Mouse (Mus musculus): ENCODE data around the gene Nmnat1.
A peak's percentile ranks its signal among the peaks of the same experiment; 100 is the strongest.
"Not testable (repeated sequence)": the region's sequence is repeated elsewhere in the genome, so short reads cannot be mapped to it uniquely, and the experiment has no call there.

The Nmnat1 gene

DNA sequence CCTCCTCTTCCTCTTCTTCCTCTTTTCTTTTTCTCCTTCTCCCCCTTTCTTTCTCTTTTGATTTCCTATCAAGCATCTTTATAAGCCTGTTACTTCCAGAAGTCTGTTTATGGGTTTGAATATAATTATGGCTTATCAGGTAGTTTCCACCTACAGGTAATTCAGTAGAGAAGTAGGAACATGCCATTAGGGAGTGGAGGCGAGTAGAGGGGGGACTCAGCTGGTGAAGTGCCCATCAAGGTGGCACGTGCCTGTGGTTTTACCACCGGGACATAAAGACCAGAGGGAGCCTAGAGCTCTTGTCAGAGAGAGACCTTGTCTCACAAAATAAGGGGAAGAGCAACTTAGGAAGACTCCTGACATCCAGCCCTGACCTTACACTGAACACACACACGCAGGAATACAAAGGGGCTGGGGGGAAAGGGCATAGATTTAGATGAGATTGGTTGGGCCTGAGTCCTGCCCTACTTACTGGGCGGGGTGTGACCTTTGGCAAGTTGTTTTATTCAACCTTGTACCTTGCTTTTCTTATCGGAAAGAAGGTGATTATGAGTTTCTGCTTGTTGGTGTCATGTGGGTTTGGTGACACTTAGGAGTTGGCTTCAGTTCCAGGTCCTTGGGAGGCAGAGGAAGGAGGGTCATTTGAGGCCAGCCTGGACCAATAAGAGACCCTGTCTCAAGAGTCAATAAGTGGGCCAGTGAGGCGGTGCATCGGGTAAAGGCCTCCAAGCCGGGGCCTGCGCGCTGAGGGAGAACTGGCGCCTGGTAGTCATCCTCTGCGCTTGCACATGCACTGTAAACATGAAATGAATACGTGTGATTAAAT lies 4.6 kb upstream of the Nmnat1 start:
- no peak for DNase-seq (ENCODE audit: low spot score)

DNA sequence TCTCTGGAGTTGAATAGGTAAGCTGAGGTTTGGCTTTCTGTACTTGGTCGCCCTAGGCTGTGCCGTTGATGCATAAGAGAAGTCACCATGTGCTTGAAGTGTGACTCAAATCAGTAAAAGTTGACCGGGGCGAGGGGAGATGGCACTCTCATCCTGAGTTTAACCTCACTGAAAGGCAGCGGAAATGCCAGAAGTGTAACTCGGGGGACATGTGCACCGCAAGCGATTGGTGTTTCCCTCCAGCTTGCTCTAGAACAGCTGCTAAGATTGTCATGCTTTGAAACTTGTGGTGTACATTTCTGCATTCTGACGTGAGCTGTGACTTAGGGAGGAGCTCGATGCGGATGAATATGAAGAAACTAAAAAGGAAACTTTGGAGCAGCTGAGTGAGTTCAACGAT lies 2.7 kb upstream of the Nmnat1 start:
- DNase-seq (ENCODE audit: low spot score) = no peak

DNA sequence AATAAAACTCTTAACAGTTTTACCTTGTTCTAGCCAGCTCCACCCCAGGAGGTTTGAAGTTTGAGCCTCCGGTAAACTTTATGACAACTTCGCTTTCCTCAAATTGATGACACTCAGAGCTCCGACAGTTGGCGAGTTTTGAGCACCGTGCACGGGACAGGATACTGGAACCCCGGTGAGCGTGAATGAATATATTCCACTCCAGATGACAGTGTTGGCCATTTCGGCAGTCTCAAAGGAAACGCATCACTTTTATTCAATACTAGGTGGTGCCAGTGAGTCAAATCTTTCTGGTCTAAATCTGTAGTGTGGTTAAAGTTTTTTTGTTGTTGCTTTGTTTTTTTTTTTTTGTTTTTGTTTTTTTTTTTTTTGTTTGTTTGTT lies 814 bp upstream of the Nmnat1 start:
- peak; percentile 52 for DNase-seq (ENCODE audit: low spot score)

DNA sequence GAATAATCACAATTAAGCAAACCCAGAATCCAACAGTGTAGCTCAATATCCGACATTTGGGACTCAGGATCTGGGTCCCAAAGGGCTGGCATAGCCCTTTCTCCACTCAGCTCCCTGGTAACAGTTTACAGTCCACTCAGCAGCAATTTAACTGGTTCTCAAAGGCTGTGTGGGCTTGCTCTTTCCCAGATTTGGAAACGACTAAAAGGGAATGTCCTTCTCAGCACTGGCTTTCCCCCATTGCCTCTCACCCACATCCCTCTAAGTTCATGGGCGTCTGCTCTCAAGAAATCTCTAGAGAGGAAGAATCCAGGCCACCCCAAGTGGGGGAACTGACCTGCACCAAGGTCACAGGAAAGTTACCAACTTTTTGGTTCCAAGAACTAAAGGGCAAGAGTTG lies 436 bp downstream of the Nmnat1 start:
- peak; percentile 15 for DNase-seq (ENCODE audit: low spot score)

DNA sequence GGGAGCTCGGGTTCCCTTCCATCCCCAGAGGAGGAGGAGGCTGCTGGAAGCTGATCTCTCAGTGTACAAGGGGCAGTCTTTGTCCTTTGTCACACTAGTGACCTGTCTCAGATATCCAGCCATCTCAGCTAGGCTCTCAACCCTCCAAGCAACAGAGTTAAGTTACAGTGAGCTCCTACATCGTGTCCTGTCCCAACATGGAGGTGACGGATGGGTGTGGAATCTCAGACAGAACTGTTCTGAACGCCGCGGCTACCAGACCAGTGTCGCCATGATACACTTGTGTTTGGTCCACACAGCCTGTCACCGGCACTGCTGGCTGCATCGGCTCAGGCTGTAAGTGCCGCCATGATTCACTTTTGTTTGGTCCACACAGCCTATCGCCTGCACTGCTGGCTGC lies 7.9 kb downstream of the Nmnat1 start, which contains the start of gene Tmem274:
Gene Tmem274, plus strand, starts transcription at position 301 of the 400 bp plus-strand sequence.
- DNase-seq (ENCODE audit: low spot score) = no peak

DNA sequence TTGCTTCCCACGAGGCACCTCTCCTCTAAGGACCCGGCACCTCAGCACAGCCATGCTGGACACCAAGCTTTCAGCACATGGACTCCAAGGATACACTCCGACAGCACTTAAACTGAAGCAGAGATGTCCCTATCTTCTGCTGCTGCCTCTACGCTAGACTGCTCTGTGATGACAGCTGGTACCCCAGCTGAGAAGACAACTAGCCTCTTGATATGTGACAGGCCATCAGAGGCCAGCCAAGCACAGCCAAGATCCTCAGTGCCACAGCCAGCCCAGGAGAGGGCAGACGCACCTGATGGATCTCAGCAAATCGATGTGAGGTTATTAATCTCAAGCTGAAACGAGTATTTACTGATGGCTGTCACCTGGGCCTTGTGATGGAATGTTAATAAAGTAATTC lies 9.9 kb downstream of the Nmnat1 start:
- no peak for DNase-seq (ENCODE audit: low spot score)

DNA sequence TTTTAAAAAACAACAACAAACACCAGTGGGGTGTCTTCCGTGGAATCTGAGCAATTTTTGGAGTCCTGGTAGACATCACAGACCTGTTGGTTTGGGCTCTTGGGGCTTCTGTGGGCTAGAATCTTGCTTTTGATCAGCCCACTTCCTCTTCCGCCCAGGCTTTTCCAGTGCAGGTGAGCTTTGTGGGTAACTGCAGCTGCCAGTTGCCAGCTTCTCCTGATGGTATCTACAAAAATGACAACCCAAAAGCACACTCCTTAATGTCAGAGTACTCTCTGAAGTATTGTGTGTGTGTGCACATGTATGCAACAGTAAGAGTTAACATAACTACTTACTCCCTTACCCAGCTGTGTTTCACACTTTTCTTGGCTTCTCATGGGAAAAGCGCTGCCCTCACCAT lies 15.4 kb downstream of the Nmnat1 start:
- DNase-seq (ENCODE audit: low spot score) = no peak

DNA sequence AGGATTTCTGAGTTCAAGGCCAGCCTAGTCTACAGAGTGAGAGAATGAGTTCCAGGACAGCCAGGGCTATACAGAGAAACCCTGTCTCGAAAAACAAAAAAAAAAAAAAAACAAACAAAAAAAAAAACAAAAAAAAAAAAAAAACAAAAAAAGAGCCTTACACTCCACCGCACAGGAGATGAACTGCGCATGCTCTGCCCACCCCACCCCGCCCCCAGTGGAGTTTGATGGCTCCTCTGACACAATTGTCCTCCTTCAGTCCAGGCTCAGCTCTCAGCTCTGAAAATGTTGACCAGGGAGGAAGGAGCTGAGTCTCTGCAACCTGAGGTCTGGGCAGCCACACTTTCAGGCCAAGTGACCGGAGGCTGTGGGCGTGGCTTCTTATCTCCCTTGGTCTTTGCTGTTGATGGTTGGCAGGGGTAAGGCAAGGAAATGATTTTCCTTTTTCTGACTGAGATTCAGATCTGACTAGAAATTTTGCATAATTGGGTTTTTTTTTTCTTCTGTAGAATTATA lies 21.5 kb downstream of the Nmnat1 start:
- DNase-seq (ENCODE audit: low spot score) = no peak

DNA sequence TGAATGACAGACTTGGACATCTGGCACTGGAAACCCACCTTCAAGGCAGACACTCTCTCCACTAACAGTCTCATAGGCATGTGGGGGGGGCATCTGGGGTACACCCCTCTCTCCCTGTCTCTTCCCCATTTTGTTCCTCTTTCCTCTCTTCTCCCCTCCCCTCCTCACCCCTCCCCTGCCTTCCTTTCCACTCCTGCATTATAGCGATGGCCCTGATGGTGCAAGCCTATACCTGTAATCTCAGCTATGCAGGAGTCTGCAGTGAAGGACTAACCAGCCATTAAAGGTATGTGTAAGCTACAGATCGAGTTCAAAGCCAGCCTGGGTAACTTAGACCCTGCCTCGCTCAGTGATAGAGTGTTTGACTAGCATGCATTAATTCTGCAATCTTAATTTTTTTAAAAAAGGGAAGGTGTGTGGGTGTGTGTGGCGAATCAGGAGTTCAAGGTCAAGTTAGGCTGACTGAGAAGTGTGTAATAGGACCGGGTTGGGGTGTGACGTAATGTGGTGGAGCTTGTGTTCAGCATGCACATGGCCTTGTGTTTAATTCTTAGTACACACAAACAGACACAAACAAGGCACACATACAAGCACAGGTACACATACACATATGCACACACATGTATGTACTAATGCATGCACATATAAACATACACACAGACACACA lies 22.6 kb downstream of the Nmnat1 start:
- DNase-seq (ENCODE audit: low spot score) = no peak

DNA sequence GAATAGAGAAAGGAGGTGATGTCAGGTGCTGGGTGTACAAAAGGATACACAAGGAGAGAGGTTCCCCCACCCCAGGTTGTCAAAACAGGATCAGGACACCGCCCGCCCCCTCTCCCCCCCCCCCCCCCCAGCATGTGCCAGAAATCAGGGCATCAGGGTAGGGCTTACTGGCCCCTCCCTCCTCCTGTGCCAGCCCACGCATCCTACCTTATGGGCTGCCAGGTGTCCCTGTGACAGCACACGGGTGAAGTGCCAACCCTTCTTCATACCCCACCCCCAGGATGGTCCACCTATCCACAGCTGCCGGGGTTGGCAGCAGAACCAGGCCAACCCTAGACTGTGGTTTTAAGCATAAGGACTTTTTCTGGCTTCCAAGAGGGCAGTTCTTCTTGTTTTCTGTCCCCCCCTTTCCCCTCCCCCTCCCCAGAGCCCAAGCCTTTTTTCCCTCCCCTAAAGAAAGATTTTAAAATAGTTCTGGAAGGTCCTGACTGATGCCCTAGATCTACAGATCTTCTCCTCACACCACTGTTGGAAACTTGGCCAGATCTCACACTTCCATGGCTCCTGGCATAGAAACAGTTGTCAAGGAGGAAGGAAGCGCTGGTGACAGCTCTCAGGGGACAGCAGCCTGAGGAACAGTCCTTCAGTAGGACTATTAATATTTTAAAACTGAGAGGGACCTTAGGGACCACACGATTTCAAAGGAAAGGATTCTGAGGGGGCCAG lies 23.3 kb downstream of the Nmnat1 start:
- DNase-seq (ENCODE audit: low spot score) = peak; percentile 42

DNA sequence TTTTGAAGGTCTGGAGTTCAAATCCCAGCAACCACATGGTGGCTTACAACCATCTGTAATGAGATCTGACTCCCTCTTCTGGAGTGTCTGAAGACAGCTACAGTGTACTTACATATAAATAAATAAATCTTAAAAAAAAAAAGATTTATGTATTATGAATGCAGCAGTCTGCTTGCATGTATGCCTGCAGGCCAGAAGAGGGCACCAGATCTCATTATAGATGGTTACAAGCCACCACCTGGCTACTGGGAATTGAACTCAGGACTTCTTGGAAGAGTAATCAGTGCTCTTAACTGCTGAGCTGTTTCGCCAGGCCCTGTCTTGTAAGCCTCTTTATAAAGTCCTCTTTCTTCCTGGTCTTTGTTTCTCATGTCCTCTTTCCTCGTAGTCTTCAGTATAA lies 24.5 kb downstream of the Nmnat1 start:
- not testable (repeated sequence) for DNase-seq (ENCODE audit: low spot score)

DNA sequence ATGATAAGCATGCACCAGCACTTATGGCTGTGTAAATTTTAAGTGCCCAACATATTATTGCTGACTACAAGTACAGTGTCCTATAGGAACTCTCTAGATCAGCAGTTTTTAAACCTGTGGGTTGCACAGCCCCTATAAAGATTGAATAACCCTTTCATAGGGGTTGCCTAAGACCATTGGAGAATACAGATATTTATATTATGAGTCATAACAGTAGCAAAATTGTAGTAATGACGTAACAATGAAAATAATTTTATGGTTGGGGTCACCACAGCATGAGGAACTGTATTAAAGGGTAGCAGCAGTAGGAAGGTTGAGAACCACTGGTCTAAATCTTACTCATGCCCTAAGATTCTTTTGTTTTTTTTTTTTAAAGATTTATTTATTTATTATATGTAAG lies 25.6 kb downstream of the Nmnat1 start:
- DNase-seq (ENCODE audit: low spot score) = no peak

DNA sequence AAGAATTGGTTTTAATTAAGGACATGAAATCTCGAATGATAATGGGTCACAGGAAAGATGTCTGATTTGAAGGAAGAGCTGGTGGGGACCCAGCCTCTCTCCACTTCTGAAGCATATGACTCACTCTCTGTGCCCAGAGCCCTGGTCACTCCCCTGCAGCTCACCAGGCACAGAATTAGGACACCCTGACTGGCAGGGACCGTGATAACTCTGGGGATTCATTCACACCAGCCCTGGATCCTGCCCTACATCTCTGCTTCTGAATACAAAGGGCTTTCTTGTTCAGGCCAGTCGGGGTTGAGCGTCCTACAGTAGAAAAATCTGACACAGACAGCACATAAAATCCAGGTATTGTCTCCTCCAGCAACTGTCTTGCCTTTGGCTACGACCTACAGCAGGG lies 26.5 kb downstream of the Nmnat1 start:
- DNase-seq (ENCODE audit: low spot score) = no peak

DNA sequence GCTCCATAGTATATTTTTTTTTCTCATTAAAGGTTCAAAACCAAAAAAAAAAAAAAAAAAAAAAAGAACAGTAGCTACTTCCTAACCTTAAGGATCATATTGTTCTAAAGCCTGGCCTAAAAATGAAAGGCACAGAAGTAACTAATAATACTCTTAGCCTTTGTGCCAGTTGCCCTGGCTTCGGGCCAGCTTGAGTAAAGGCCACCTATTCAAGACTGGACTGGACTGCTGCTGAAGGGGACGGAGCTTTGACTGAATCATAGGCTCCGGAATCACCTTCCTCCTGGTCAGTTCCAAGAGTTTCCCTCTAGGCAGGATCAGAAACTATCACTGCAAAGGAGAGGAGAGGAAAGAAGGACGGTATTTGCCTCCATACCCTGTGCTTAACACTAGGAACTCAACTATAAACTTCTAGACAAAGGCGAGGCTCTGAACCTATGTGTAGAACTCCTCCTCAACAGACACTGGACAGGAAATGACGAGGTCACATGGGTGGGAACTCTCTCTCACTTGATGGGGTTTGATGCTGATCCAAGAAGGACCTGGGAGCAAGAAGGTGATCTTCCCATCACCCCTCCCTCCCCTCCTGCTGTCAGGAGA lies 27.1 kb downstream of the Nmnat1 start:
- no peak for DNase-seq (ENCODE audit: low spot score)

DNA sequence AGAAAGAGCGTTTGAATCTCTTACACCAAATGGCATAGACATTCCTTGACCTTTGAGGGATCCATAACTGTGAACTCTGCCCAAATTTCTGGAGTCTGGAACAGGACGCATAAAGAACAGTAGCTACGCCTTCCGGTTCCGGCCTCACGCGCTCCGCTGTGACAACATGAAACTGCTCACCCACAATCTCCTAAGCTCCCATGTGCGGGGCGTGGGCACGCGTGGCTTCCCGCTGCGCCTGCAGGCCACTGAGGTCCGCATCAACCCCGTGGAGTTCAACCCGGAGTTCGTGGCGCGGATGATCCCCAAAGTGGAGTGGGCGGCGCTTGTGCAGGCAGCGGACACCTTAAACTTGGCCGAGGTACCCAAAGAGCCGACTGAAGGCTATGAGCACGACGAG lies 27.8 kb downstream of the Nmnat1 start:
- DNase-seq (ENCODE audit: low spot score) = not testable (repeated sequence)

DNA sequence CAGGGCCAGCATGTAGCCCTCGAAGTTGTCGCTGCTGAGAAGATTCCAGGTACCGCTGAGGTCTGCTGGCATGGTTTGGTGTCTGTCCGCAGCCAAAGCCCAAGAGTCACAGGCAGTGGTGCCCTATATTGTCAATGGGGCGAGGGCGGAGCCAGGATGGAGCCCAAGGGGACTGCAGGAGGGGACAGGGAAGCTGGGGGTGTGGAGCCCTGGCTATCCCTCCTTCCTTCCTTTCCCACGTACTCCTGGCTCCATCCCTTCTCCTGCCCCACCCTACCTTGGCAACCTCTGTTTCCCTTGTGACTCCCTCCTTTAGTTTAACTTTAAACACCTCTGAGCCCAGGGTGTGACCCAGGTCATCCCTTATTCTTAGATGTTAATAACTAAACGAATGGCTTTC lies 30.1 kb downstream of the Nmnat1 start, which contains the start of gene Rbp7:
Gene Rbp7, minus strand, starts transcription at position 100 of the 400 bp plus-strand sequence.
- no peak for DNase-seq (ENCODE audit: low spot score)

DNA sequence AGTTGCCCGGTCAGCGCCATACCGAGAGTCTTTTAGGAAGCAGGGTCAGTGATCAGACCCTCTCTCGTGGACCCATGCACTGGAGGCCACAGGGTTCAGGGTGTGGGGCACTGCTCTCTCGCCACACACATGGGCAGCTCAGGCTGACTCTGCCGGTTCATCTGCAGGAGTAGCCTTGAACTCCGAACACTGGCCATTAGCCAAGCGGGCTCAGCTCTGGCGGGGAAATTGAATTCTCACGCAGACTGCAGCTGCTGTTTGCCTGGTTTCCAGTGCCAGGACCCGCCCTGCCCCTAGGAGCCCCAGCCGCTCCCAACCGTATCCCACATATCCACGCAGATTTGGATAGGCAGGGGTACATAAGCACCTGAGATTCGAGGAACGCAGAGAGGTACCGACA lies 30.7 kb downstream of the Nmnat1 start:
- no peak for DNase-seq (ENCODE audit: low spot score)

DNA sequence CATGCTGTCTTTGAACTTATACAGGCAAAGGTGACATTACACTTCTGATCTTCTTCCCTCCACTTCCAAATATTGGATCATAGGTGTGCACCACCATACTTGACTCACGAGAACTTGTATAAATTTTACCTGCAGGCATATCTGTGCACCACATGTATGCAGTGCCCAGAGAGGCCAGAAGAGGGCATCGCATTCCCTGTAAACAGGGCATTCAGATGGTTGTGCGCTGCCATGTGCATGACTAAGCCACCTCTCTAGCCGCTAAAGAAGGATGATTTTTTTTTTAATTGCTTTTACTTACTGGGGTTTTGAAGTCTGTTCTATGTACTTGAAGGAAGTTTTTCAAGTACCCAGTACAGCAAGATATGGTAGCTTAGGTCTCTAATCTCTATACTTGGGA lies 31.3 kb downstream of the Nmnat1 start:
- DNase-seq (ENCODE audit: low spot score) = peak; percentile 34

DNA sequence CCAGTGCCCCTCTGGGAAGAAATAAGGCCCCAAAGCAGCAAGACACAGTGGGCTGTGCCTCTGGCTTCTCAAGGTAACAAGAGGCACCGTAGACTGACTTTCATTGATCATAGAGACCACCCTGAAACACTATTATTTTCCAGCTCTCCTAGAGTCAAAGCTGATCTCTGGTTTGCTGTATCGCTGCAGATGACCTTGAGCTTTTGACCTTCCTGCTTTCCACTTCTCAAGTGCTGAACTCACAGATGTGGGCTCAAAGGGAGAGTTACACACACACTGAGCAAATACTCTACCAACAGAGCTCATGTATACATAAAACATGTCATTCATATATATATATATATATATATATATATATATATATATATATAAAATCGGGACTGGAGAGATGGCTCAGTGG lies 34.4 kb downstream of the Nmnat1 start:
- no peak for DNase-seq (ENCODE audit: low spot score)

DNA sequence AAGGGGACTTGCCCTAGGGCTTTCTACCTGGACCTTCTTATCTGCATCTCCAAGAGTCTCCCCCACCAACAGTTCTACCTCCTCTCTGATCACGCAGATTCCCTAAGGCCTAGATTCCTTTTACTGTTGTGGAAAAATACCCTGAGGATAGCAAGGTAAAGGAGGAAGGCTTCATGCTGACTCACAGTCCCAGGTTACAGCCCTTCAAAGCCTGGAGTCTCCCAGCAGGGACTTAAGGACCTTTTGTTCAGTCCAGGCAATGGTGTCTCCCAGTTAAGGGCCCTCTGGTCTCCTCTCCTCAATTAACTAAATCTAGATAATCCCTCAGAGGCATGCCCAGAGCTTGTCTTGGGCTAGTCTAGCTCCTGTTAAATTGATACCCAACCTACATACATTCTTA lies 38.7 kb downstream of the Nmnat1 start:
- DNase-seq (ENCODE audit: low spot score) = no peak

DNA sequence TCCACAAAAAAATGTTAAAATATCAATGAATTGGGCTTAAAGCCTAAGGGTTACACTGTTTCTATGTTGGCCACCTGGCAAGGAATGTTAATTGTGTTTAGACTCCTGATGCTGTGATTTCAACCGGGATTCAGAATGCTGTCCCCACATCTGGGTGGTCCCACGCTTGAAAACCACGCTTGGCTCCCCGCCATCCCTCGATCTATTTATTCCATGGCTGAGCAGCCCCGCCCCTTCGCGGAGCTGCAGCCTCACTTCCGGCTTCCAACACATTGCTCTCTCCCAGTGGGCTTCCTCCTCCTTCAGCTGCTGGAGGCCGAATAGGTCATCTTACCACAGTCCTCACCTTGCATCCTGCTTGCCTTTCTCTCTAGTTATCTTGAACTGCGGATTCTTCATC lies 39.1 kb downstream of the Nmnat1 start:
- peak; percentile 85 for DNase-seq (ENCODE audit: low spot score)
